Mouse (Mus musculus) liver, embryonic 11.5 days (tissue): ENCODE measurements around the gene Reps1. TPM values are rescaled to one million over a fixed set of nuclear protein-coding genes. Genes with fewer than 3 reads are reported as not detected.

Experiments
- ATAC-seq: fragments of 200-750 bp; cut with Nextera tagmentation; replicated peaks from 2 replicates; pipeline ENCODE4 v1.8.0; 2017; ENCODE audit warnings: moderate number of reproducible peaks, mild to moderate bottlenecking, moderate TSS enrichment, moderate library complexity; ENCODE audit not compliant: low FRiP score
- DNase-seq: peaks from one replicate; pipeline ENCODE4 v3.0.0-alpha.2; 2017; ENCODE audit warnings: low spot score
- H3K27ac ChIP-seq: fragments of 300-500 bp; sonication (generic); 2 replicates; pipeline ENCODE4 v1.5.1; 2014; ENCODE audit warnings: mild to moderate bottlenecking, low read depth, low read length, control low read depth
- H3K27me3 ChIP-seq: fragments of 300-500 bp; sonication (generic); replicated peaks from 2 replicates; pipeline ENCODE4 v1.6.1; 2014; ENCODE audit warnings: low read length, mixed read lengths; ENCODE audit not compliant: control insufficient read depth, insufficient read depth
- H3K36me3 ChIP-seq: fragments of 300-500 bp; sonication (generic); 2 replicates; pipeline ENCODE4 v1.6.1; 2014; ENCODE audit warnings: mild to moderate bottlenecking, low read length, moderate library complexity, mixed read lengths; ENCODE audit not compliant: control insufficient read depth, insufficient read depth
- H3K4me1 ChIP-seq: fragments of 300-500 bp; sonication (generic); replicated peaks from 2 replicates; pipeline ENCODE4 v1.6.1; 2014; ENCODE audit warnings: low read length, mixed read lengths; ENCODE audit not compliant: control insufficient read depth, insufficient read depth
- H3K4me2 ChIP-seq: fragments of 300-500 bp; sonication (generic); 2 replicates; pipeline ENCODE4 v1.6.1; 2014; ENCODE audit warnings: mild to moderate bottlenecking, control low read depth, moderate library complexity
- H3K4me3 ChIP-seq: fragments of 300-500 bp; sonication (generic); 2 replicates; pipeline ENCODE4 v1.5.1; 2014; ENCODE audit warnings: low read depth, low read length, control low read depth
- H3K9ac ChIP-seq: fragments of 300-500 bp; sonication (generic); 2 replicates; pipeline ENCODE4 v1.6.1; 2014; ENCODE audit warnings: low read depth, low read length, control low read depth
- H3K9me3 ChIP-seq: fragments of 300-500 bp; sonication (generic); 2 replicates; pipeline ENCODE4 v1.6.1; 2016; ENCODE audit warnings: low read length, inconsistent platforms, mixed read lengths; ENCODE audit not compliant: control insufficient read depth
- WGBS: fragments of 180-500 bp; shearing (Covaris S2); extraction: QIAGEN DNeasy Blood & Tissue Kit; methylation state at CpG from one replicate; pipeline ENCODE4 v1.1.7; 2014; 5-methylcytosine and 5-hydroxymethylcytosine counted together
- polyA plus RNA-seq: library from polyadenylated mRNA; unstranded; fragments of >200 nt; fragmentation: Nextera tagmentation; extraction: Ambion mirVana; gene quantifications from 2 replicates; pipeline ENCODE4 v1.2.1, GENCODE M21; 2014

Reps1 gene
- polyA plus RNA-seq, 1 experiment from 2014 or later = 17.8 TPM

DNA sequence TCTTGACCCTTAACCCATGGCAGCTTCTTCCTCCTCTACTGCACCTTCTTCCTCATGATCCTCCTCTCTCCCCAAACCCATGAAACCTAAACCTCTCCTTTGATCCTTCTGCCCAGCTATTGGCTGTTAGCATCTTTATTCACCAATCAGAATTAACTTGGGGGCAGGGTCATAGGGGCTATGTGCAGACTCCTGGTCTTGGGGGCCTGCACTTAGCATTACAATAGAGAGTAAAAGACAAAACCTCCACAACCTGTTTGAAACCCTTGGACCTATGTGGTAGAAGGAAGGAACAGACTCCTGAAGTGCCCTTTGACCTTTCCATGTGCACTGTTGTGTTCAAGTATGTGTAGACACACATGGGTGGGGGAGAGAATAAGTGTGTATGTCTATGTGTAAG is 35.0 kb downstream of the Reps1 start:
- H3K27ac ChIP-seq = no peak overlapping the region
- ATAC-seq (no peak), DNase-seq (no peak)
- no peak overlapping the region for H3K9ac ChIP-seq
- no peaks in the 10 kb centered on the region for H3K27me3 ChIP-seq
- H3K4me2 ChIP-seq = no peak overlapping the region
- H3K4me3 ChIP-seq = no peak overlapping the region
- no peaks in the 10 kb centered on the region for H3K4me1 ChIP-seq
- peaks cover 3% of the 10 kb centered on the region; the same call in 1 of the 2 replicates for H3K36me3 ChIP-seq
- H3K9me3 ChIP-seq = no peaks in the 10 kb centered on the region

- WGBS = 69% methylated on average over 5 of the region's 5 CpGs
- Histone ChIP-seq H3K4me2 (no peak overlapping the region), H3K4me1 (no peaks in the 10 kb centered on the region), H3K27ac (no peak overlapping the region), H3K4me3 (no peak overlapping the region), H3K9me3 (no peaks in the 10 kb centered on the region), H3K9ac (no peak overlapping the region), H3K36me3 (0 out of 2 replicates have a peak, but pooled peaks cover 5% of the 10 kb centered on the region), H3K27me3 (no peaks in the 10 kb centered on the region)
- DNase-seq (no peak), ATAC-seq (no peak)
Observed at GRCm38 (mm10) chr10:18102166-18102565, 46.5 kb downstream of the Reps1 start.

GRCm38 (mm10) chr10:18107471-18107870 is 51.8 kb downstream of the Reps1 start:
- no peak overlapping the region for H3K4me2 ChIP-seq
- no peak overlapping the region for H3K9ac ChIP-seq
- ATAC-seq (no peak), DNase-seq (no peak)
- H3K4me1 ChIP-seq = no peaks in the 10 kb centered on the region
- H3K36me3 ChIP-seq = 0 out of 2 replicates have a peak, but pooled peaks cover 5% of the 10 kb centered on the region
- no peaks in the 10 kb centered on the region for H3K9me3 ChIP-seq
- 86% methylated on average over 5 of the region's 5 CpGs for WGBS
- H3K27me3 ChIP-seq = no peaks in the 10 kb centered on the region
- H3K27ac ChIP-seq = no peak overlapping the region
- no peak overlapping the region for H3K4me3 ChIP-seq

- H3K9ac ChIP-seq = no peak overlapping the region
- DNase-seq (no peak), ATAC-seq (no peak)
- H3K36me3 ChIP-seq = peaks cover 5% of the 10 kb centered on the region; the same call in 1 of the 2 replicates
- H3K9me3 ChIP-seq = no peaks in the 10 kb centered on the region
- H3K27me3 ChIP-seq = no peaks in the 10 kb centered on the region
- H3K4me1 ChIP-seq = no peaks in the 10 kb centered on the region
- no peak overlapping the region for H3K27ac ChIP-seq
- H3K4me2 ChIP-seq = no peak overlapping the region
- no peak overlapping the region for H3K4me3 ChIP-seq
Observed at GRCm38 (mm10) chr10:18110940-18111339, 55.3 kb downstream of the Reps1 start.

DNA sequence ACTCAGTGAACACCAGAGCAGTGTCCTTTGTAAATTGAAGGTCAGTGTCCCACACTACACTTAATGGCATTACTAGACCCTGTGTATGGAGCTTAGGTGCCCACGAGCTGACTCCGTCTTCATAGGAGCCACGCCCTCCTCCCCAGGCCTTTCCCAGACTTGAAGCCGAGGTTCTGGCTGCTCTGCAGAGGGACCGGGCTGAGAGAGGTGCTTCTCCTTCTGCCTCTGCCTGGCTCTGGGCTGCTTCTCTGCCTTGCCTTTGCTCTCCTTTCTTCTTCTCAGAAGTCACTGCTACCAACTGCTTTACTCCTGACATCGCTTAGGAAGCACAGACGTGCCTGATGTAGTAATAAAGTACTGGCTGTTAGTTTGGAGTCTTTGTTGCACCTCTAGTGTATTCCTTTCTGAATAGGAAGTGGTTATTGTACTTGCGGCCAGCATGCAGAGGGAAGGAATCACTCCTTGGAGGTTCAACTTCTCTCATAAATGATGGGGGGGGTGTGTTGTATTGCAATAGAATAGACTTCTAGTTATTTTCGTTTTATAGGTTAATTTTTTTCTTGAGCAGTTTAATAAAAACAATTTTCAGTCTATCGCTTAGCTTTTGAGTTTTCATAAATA is 57.9 kb downstream of the Reps1 start:
- H3K27me3 ChIP-seq = no peaks in the 10 kb centered on the region
- H3K4me2 ChIP-seq = no peak overlapping the region
- H3K9me3 ChIP-seq = no peaks in the 10 kb centered on the region
- H3K27ac ChIP-seq = no peak overlapping the region
- DNase-seq (no peak), ATAC-seq (no peak)
- H3K36me3 ChIP-seq = peaks cover 5% of the 10 kb centered on the region; the same call in 1 of the 2 replicates
- WGBS = 82% methylated on average over 10 of the region's 10 CpGs
- no peaks in the 10 kb centered on the region for H3K4me1 ChIP-seq
- H3K4me3 ChIP-seq = no peak overlapping the region
- no peak overlapping the region for H3K9ac ChIP-seq

DNA sequence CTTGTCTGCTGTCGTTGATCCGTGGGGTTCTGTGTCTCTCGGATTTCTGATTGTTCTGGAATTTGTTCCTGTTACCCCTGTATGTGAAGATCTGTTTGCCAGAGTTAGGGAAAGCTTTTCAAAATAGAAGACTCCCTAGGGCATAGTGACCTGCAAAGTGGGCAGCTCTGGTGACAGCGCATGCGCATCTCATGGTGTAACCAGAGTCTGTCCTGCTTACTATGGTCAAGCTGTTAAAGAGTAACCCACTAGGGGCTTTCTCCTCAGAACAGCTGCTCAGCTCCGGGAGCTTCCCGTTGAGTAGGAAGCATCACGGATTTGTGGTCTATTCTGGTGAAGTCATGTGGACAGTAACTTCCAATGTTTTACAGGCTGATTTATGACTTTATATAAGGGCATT is 62.7 kb downstream of the Reps1 start:
- no peak overlapping the region for H3K4me3 ChIP-seq
- WGBS = 93% methylated on average over 8 of the region's 8 CpGs
- peaks cover 16% of the 10 kb centered on the region for H3K36me3 ChIP-seq
- H3K9ac ChIP-seq = no peak overlapping the region
- ATAC-seq (no peak), DNase-seq (no peak)
- no peaks in the 10 kb centered on the region for H3K9me3 ChIP-seq
- H3K27me3 ChIP-seq = no peaks in the 10 kb centered on the region
- no peak overlapping the region for H3K4me2 ChIP-seq
- no peaks in the 10 kb centered on the region for H3K4me1 ChIP-seq
- no peak overlapping the region for H3K27ac ChIP-seq

GRCm38 (mm10) chr10:18130276-18130675 is 74.6 kb downstream of the Reps1 start:
- no peak for DNase-seq
- no peaks in the 10 kb centered on the region for H3K4me1 ChIP-seq
- peaks cover 4% of the 10 kb centered on the region for H3K36me3 ChIP-seq
- no peak overlapping the region for H3K4me3 ChIP-seq
- no peak overlapping the region for H3K4me2 ChIP-seq
- H3K27me3 ChIP-seq = no peaks in the 10 kb centered on the region
- H3K27ac ChIP-seq = no peak overlapping the region
- H3K9ac ChIP-seq = no peak overlapping the region
- ATAC-seq = no peak
- 90% methylated on average over 5 of the region's 5 CpGs for WGBS
- H3K9me3 ChIP-seq = no peaks in the 10 kb centered on the region

DNA sequence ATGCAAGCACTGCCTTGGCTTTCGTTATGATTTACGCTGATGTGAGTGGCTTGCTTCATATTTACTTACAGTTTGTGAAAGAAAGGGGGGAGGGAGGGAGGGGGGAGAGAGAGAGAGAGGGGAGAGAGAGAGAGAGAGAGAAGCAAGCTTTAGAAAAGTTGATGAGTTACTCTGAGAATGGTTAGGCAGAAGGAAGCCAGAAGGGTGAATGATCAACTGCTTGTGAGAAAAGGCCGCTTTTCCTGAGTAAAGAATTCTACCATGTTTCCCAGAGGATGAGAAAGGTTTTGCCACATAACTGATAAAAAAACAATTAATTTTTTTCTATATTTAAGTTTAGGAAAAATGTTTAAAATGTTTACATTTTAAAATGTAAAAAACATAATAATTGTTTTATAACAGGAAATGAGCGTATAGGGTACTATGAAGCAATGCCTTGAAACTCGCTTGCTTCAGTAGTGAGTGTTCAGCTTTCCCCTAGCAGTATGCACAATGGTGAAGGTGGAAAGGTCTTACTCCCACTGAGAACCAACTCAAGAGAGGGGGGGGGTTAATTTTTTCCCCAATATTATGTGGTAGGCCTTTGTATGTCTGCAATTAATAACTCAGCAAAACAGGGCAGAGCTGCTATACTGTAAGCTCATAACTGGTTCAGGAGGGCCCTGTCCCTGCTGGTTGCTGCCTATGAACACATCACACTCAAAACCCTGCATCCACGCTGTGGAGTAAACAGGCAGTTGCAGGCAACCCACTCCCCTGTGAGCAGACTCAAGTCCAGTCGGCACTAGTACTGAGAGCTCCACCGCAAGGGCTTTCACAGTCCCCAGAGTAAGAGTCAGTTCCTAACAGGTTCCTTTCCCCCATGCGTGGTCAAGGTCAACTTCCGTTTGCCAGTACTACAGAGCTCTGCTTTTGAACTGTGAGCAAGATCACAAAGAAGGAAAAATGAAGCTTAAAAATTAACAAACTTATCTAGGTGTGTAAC is 76.3 kb downstream of the Reps1 start:
- H3K9ac ChIP-seq = no peak overlapping the region
- no peak for DNase-seq
- H3K27ac ChIP-seq = no peak overlapping the region
- H3K9me3 ChIP-seq = no peaks in the 10 kb centered on the region
- no peak overlapping the region for H3K4me3 ChIP-seq
- no peaks in the 10 kb centered on the region for H3K4me1 ChIP-seq
- H3K4me2 ChIP-seq = no peak overlapping the region
- H3K36me3 ChIP-seq = no peaks in the 10 kb centered on the region
- 82% methylated on average over 10 of the region's 10 CpGs for WGBS
- H3K27me3 ChIP-seq = no peaks in the 10 kb centered on the region
- no peak for ATAC-seq
